Mouse (Mus musculus) erythroblast, embryonic 14.5 days (primary cell): ENCODE measurements around the gene Fbxo33.

ENCODE experiments used
- GATA1 ChIP-seq: IDR thresholded peaks from 2 replicates; pipeline ENCODE4 v1.6.1; 2012; ENCODE audit warnings: low read length, inconsistent platforms, mixed read lengths
- TAL1 ChIP-seq: IDR thresholded peaks from 3 replicates; pipeline ENCODE4 v1.6.1; 2012; ENCODE audit warnings: low read length, inconsistent platforms, mixed read lengths

GRCm38 (mm10) chr12:59195065-59195464, 24.5 kb downstream of the Fbxo33 start:
- no peak for TF ChIP-seq TAL1
- no peak for TF ChIP-seq GATA1
